Mouse (Mus musculus) cerebellum, adult 11 months (tissue): Measurements from ENCODE around the gene Daw1.

Experiments used
- DNase-seq: peaks from one replicate; pipeline ENCODE4 v3.0.0; 2022

Gene Daw1

DNA sequence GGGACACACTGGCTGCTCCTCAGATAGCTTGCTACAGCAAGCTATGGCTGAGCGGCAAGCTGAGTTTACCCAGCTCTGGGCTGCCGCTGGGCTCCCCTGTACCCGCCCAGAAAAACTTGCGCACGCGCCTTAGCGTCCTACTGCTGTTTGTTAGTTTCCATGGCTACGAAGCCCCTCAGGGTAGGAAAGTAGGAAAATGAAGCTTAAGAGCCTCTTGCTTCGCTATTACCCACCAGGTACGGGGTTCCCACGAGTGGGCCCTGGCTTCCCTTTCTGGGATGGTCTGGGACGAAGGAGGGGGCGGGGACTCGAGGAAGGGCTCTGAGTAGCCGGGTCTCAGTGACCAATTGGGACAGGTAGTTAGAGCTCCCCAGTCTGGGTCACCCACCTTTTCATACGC, at the start of gene Daw1:
Daw1 (plus strand) TSS at position 150 of the 400 bp plus-strand sequence.
- no peak for DNase-seq

- no peak for DNase-seq
These were observed 48.6 kb upstream of the Daw1 start for GRCm38 (mm10) chr1:83110992-83111391.

- no peak for DNase-seq
These were observed 47.8 kb upstream of the Daw1 start for GRCm38 (mm10) chr1:83111726-83112125.

DNA sequence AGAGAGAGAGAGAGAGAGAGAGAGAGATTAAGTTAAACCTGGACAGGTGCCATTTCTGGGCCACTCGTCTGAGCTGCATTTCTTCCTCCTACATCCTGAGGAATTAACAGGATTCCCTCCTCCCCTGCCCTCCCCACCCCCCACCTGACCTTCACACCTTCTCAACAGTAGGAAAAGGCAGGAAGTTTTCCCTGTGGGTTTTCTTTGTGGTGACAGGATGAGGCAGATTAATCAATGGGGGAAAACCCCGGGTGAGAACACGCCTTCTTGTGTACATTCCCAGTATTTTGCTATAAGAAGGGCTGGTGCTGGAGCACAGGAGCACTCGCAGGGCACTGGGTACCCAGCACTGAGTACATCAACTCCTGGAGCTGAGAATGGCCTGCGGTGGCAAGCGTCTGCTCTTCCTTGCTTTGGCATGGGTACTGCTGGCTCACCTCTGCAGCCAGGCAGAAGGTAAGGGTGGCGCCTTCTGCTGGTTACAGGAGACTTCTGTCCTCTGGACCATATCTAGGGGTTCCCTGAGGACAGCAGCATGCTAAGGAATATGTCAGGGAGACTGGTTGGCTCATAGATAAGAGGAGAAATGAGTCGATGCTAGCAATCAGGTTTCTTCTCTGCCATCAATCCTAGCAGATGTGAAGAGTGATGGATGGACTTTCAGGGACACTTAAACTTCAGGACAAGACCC, 43.0 kb upstream of the Daw1 start, which contains the start of gene Ccl20:
Ccl20 (plus strand) TSS at position 320 of the 691 bp plus-strand sequence.
- DNase-seq = no peak

DNA sequence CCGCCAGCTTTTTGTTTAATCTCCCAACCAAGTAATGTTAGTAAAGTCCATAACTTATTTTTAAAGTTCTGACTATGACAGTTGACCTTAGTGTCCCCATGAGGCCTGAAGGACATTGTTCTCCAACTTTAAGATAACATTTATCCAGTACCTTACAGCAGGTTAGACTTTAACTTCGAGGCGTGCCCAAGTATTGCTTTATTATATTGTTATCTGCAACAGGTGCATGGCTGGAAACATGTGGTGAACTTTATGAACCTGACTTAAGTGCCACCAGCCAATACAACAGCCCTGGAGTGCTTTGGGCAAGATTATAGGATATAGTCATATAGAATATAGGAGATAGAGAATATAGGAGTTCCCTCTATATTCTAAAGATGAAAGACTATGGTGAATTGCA, 42.3 kb upstream of the Daw1 start:
- no peak for DNase-seq

DNA sequence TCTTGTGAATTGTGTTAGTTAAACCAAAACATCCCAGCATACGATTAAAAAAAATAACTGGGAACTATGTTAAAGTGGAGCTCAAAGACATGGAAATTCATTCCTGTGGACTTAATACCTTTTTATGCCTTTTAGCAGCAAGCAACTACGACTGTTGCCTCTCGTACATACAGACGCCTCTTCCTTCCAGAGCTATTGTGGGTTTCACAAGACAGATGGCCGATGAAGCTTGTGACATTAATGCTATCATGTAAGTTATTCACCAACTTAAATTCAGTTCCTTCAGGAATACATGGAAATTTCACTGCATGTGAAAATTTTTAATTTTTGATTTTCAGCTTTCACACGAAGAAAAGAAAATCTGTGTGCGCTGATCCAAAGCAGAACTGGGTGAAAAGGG, 41.9 kb upstream of the Daw1 start:
- no peak for DNase-seq

DNA sequence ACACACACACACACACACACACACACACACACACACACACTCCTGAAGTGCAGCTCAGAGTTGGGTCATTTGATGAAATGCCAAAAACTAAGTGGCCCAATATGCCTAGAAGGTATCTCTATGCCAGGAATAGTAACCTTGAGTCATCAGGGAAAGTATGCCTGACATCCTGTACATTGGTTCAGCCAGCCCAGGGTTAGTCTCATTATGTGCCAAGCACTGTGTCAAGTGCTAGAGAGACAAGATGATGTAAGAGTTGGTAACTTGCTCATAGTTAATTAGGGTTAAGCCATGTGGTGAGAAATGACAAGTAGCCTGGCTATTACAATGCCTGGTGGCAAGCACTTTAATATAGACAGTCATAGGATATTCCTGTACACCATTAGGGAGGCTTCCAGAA, 39.6 kb upstream of the Daw1 start:
- DNase-seq = no peak

DNA sequence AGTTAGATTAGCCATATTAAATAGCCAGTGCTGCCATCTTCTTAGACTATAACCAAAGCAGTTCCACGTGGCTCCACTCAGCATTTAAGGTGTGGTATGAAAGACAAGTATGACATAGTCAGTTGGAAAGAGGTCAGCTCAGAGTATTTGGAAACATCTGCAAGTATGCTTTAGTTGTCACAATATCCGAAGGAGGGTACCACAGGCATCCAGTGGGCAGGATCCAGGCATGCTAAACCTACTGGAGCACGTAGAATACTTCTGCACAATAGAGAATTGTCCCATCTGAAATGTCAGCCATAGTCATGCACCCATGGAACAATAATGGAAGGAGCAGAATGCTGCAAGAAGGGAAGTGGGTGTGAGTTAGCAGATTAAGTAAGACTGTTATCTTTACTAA, 39.2 kb upstream of the Daw1 start:
- no peak for DNase-seq

DNA sequence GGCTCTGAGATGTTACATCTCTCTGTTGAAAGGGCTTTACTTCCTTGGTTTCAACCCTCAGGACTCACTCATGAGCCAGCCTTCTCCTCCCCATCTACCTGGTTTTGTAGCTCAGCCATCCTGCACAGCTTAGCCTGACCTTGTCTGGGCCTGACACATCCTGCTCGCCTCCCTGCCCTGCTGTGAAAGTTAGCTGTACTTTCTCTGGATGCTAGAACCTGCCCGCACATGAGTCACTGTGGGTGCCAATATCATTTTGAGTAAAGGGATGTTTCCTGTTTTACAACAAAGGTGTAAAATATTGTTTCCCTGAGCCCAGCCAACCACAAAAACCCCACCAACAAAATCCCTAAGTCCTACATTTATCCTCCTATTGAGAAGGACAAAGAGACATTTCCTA, 36.4 kb upstream of the Daw1 start:
- DNase-seq = no peak

DNA sequence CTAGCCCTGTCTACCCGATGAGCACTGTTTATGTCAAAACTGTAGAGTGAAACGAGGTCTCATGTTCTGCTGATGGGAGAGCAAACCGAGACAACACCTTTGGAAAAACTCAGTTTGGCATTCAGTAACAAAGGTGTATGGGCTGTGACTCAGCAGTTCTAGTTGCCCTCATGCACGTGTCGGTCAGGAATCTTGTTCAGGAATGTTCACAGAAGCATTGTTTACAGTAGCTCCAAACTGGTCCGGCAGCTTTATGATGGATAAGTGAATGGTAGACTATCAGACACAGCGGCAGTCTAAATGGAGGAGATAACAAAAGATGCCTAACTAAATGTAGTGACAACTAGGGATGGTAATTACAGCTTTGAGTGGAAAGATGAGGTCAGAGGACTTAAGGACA, 23.7 kb upstream of the Daw1 start:
- no peak for DNase-seq

- DNase-seq = no peak
These were observed 21.7 kb upstream of the Daw1 start for GRCm38 (mm10) chr1:83137847-83138246.

DNA sequence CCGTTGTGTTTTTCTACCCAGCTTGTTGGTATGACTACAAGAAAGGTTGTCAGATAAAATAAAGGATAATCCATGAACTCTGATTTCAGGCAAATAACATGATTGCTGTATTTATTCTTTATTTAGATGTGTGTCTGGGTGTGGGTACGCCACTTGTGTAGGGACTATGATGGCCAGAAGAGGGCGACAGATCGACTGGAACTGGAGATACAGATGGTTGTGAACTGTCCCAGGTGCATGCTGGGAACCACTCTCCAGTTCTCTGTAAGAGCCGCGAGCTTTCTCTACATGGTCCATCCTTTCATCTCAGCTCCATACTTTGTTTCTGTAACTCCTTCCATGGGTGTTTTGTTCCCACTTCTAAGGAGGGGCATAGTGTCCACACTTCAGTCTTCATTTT, 20.8 kb upstream of the Daw1 start:
- DNase-seq = no peak

DNA sequence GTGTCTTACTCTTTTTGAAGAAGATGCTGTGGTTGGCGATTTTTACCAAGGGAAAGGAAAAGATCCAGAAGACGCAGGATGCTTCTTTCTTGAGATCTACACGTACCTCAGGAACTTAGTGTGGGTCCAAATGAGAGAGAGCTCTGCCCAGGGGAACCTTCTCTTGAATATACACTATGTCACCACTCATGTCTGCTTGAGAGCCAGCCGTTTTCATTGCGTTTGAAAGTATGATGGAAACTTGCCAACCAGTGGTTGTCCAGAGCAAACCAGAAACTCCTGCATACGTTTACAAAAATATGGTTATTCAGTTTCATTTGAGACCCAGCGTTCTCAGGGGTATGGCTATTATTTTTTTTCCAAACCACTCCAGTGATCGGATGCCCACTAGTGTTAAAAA, 18.0 kb upstream of the Daw1 start:
- no peak for DNase-seq

DNA sequence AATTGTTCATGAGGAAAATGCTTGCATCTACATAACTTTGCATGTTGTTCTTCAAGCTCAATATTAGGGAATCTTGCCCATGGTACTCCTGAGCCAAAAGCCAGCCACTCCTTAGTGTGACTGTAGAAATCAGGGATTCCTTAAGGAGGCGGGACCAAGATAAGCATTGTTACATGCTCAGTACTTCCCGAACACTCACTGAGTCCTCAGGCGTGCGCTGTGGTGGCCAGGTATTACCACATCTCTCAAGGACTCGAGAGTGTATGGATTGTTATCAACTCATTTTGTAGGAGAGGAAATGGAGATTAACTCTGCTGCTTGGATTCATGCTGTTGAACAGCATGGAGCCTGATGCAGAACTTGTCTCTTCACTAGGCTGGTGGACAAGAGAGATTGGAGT, 17.5 kb upstream of the Daw1 start:
- DNase-seq = no peak

- no peak for DNase-seq
These were observed 13.0 kb upstream of the Daw1 start for GRCm38 (mm10) chr1:83146547-83146946.

DNA sequence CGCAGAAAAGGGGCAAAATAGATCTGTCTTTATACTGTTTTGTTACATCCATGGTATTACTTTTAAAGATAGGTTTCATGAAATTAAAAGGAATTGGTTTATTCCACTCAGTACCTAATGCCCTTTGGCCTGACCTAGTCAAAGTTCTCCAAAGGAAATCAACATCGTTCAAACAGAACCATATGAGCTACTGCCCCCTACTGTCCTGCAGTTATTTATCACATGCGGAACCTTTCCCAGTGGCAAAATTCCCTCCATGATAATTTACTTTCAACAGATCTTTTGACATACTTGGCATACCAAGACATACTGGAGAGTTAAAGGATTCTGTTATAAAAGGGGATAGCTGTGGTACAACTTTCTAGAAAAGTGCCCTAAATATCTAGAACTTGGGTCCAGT, 9.3 kb upstream of the Daw1 start:
- DNase-seq = no peak

GRCm38 (mm10) chr1:83152961-83153360, 6.6 kb upstream of the Daw1 start:
- DNase-seq = no peak

DNA sequence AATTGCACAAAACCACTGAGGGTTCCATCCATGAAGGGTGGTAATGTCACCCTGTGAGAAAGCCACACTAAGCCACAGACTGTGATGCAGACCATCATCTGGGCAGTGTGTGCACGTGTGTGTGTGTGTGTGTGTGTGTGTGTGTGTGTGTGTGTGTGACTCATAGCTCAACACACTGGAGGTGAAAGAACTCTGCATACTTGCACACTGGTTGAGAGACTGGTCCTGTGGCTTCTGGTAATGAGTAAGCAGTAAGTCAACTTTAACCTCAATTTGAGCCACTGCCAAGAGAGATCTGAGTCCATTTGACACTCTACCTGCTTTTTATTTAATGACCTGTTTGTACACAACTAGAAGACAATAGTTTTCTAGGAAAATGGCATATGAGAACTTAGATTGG, 2.7 kb upstream of the Daw1 start:
- no peak for DNase-seq

DNA sequence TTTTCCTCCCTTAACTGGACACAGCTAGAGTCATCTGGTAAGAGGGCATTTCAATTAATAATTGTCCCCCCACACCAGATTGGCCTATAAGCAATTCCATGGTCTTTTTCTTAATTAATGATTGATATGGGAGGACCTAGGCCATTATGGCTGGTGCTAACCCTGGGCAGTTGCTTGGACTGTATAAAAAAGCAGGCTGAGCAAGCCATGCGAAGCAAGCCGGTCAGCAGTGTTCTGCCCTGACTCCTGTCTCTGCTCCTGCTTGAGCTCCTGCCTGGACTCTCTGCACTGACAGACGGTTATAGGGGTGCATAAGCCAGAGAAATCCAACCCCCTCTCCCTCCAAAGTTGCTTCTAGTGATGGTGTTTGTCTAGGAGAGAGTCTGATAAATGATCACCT, 2.1 kb downstream of the Daw1 start:
- no peak for DNase-seq

GRCm38 (mm10) chr1:83164027-83164426, 4.5 kb downstream of the Daw1 start:
- no peak for DNase-seq

- DNase-seq = no peak
These were observed 9.6 kb downstream of the Daw1 start for GRCm38 (mm10) chr1:83169158-83169557.

GRCm38 (mm10) chr1:83175985-83176384, 16.4 kb downstream of the Daw1 start:
- DNase-seq = no peak

DNA sequence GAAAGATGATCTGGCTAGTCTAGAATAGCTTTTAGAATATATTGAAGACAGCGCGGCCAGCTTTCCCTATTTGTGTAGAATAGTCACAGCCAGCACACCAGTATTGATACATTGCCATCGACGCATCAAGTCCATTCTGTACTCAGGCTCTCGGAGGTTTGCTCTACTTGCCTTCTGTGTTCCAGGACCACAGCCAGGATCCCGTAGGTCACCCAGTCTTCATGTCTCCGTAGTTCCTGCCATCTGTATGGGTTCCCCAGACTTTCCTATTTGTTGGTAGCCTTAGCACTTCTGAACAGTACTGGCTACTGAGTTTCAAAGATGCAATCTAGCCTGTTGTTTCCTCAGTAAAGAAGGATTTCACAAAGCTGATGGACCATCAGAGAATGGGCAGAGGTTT, 20.0 kb downstream of the Daw1 start:
- DNase-seq = no peak

- peak; percentile 27 for DNase-seq
These were observed 21.9 kb downstream of the Daw1 start for GRCm38 (mm10) chr1:83181418-83181817.

DNA sequence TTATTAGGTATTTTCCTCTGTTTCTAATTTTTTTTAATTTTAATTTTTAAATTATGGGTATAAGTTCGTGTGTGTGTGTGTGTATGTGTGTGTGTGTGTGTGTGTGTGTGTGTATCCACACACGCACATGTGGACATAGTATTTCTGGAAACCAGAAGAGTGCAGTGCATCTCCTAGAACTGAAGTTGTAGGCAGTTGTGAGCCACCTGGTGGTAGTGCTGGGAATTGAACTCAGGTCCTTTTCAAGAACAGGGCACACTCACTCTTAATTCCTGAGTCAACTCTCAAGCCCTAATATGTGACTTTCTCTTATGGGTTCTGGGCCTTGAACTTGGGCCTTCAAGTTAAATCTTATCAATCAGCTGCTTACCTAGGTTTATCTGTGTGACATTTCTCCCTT, 27.6 kb downstream of the Daw1 start:
- no peak for DNase-seq

DNA sequence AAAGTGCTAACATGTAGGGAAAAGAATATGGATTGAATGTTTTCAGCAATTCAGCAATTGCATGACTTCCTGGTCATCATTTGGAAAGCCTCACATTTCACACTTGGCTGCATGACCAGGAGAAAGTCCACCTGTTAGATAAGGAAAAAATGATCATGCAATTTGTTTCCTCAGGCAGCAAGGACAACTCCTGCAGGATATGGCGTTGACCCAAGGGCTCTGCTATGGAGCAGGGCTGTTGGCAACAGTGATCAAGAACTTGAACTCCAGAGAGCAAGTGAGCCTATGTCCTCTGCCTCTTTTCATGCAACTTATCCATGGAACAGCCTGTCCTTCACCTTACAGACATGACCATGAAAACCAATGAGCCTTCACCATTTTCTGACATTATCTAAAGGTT, 50.4 kb downstream of the Daw1 start:
- no peak for DNase-seq
